Mouse (Mus musculus) cerebellum, adult 2 months (tissue): ENCODE results near the gene Cldn14.

Source experiments
- CTCF ChIP-seq: fragments of 200-500 bp; IDR thresholded peaks from 2 replicates; pipeline ENCODE4 v1.5.1; 2011; ENCODE audit warnings: low read depth, mild to moderate bottlenecking, control low read depth, low read length, moderate library complexity, borderline replicate concordance; ENCODE audit not compliant: insufficient read depth
- POLR2A ChIP-seq: fragments of 200-500 bp; IDR thresholded peaks from 2 replicates; pipeline ENCODE4 v1.6.1; 2011; ENCODE audit warnings: low read length, control low read depth, borderline replicate concordance; ENCODE audit not compliant: insufficient read depth

DNA sequence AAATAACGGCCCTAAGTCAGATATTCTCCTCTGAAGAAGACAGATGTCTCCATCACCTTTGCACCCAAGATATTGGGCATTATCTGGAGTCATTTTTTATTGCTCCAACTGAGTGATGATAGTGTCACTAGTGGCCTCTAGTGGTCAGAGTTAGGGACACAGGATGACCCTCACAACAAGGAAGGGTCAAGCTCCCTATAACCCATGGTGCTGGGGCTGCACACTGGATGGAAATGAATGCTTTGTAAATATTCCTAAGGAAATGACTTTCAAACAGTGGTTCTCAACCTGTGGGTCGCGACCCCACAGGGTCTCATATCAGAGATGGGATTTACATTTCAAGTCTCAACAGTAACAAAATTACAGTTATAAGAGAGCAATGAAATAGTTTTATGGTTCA, 31.7 kb downstream of the Cldn14 start:
- TF ChIP-seq CTCF (peak; percentile 42; the same call in 1 of the 2 replicates), POLR2A (no peak)
